Mouse (Mus musculus): Measurements from ENCODE around the gene Pnpla2. TPM values are rescaled to one million over a fixed set of nuclear protein-coding genes. Genes with fewer than 3 reads are reported as not detected.
A peak's percentile ranks its signal among the peaks of the same experiment; 100 is the strongest.

Pnpla2 gene
- polyA plus RNA-seq, 1 experiment from 2014 or later = 82.1 TPM

DNA sequence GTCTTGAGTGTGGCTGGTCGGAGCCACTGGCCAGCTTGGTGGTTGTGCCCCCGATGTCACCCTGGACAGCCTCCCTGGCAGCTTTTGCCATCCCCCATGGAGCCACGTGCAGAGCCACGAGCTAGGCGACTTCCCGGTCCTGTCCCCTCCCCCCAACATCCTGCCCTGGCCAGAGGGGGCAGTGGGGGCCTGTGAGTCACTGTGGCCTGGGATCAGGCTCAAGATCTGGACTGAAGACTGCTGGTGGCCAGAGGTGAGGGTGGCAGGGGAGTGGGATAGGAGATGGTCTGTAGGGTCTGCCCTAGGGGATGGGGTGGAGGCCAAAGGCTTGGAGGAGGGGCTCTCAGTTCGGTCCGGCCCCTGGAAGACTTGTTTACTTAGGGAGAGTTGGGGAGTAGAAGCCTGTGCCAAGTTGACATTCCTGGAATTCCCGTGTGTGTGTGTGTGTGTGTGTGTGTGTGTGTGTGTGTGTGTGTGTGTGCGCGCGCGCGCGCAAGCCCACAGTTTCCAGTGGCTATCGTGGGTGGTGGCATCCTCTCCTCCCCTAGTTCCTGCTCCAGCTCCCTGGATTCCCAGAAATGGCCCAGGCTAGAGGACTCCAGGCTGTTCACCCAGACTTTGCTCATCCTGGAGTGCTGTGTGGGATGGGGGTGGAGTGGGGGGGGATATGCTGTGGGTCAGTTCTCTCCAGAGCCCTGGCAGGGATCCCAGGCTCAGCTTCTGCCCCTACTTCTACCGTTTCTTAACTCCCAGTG is 21.4 kb downstream of the Pnpla2 start:
- Histone ChIP-seq H3K9me3 (ENCODE audit: control insufficient read depth, low read length) (no peaks in the 10 kb centered on the region), H3K27ac (replicated peaks) (peak overlapping the region; percentile 87), H3K4me3 (ENCODE audit: low read depth, low read length) (peak overlapping the region; percentile 80), H3K4me2 (replicated peaks; ENCODE audit: low read depth) (peak overlapping the region; percentile 90), H3K9ac (ENCODE audit: low read length) (peak overlapping the region; percentile 88), H3K27me3 (ENCODE audit: control insufficient read depth, insufficient read depth, low read length) (no peaks in the 10 kb centered on the region), H3K4me1 (replicated peaks; ENCODE audit: control insufficient read depth, insufficient read depth) (peaks cover 16% of the 10 kb centered on the region), H3K36me3 (ENCODE audit: control insufficient read depth, insufficient read depth, low read length) (peaks cover 5% of the 10 kb centered on the region; the same call in 1 of the 2 replicates)
- ATAC-seq (ENCODE audit: low FRiP score, low TSS enrichment) (peak; percentile 76), DNase-seq (ENCODE audit: low spot score) (peak; percentile 84)
- TF ChIP-seq CTCF (IDR thresholded peaks at IDR 0.05; ENCODE audit: low read depth) = peak; percentile 59
- peak; percentile 95 for TF ChIP-seq EP300 (optimal IDR thresholded peaks at IDR 0.05)
- under 1% methylated on average over 11 of the region's 17 CpGs for WGBS

DNA sequence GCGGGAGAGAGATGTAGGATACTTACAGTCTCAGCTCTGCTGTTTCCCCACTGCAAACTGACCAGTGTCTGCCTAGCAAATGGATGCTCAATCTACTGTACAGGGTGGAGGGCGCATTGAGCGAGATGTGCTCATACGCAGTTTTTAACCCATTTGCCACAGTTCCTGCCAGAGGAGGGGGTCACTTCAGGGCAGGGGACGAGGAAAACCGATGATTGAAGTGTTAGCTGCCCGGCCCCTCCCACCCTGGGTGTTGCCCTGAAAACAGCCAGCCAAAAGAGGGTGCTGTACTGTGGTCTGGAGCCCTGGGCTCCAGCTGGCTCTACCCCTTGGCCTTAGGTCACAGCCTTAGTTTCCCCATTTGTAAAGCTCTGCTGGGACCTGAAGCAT is 22.0 kb downstream of the Pnpla2 start:
- TF ChIP-seq CTCF (IDR thresholded peaks at IDR 0.05; ENCODE audit: low read depth) (peak; percentile 43), EP300 (optimal IDR thresholded peaks at IDR 0.05) (no peak)
- peak overlapping the region; percentile 31; the same call in 1 of the 2 replicates for H3K9ac ChIP-seq (ENCODE audit: low read length)
- H3K4me1 ChIP-seq (replicated peaks; ENCODE audit: control insufficient read depth, insufficient read depth) = peaks cover 20% of the 10 kb centered on the region
- 3% methylated on average over 7 of the region's 7 CpGs for WGBS
- DNase-seq (ENCODE audit: low spot score) (peak; percentile 48), ATAC-seq (ENCODE audit: low FRiP score, low TSS enrichment) (peak; percentile 0; the same call in 1 of the 2 replicates)
- H3K27ac ChIP-seq (replicated peaks) = peak overlapping the region; percentile 87
- no peaks in the 10 kb centered on the region for H3K9me3 ChIP-seq (ENCODE audit: control insufficient read depth, low read length)
- peak overlapping the region; percentile 90 for H3K4me2 ChIP-seq (replicated peaks; ENCODE audit: low read depth)
- H3K36me3 ChIP-seq (ENCODE audit: control insufficient read depth, insufficient read depth, low read length) = peaks cover 5% of the 10 kb centered on the region; the same call in 1 of the 2 replicates
- no peaks in the 10 kb centered on the region for H3K27me3 ChIP-seq (ENCODE audit: control insufficient read depth, insufficient read depth, low read length)
- H3K4me3 ChIP-seq (ENCODE audit: low read depth, low read length) = peak overlapping the region; percentile 80

DNA sequence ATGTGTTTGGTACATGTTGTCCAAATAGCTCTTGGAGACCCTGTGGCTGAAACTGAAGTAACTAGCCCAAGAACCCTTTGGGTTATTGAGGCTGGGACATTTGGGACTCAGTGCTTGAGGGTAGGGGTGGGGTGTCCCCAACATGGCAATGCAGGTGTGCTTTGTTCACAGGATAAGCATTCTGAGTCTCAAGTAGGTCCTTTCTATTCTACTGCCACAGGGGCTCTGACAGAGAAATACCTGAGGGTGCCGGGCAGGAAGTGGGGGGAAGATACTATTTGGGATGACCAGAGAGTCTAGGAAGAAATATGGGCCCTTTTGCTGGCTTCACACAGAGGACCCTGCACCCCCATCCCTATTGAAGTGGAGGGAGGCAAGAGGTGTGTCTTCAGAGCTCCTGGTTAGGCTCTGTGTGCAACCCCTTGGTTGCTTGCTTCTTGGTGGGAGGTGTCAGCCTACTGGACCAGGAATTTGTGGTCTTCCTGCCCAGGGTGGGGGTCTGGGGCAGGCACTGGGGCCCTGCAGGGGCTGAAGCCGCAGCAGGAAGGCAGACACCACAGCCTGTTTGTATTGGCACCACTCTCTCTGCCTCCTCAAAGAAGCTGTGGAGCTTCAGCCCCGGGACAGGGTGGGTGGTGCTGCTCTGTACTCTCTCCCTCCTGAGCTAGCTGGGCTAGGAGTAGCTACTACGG is 22.7 kb downstream of the Pnpla2 start:
- H3K4me1 ChIP-seq (replicated peaks; ENCODE audit: control insufficient read depth, insufficient read depth) = peaks cover 22% of the 10 kb centered on the region
- no peak overlapping the region for H3K4me3 ChIP-seq (ENCODE audit: low read depth, low read length)
- WGBS = 21% methylated on average over 4 of the region's 4 CpGs
- peak overlapping the region; percentile 87 for H3K27ac ChIP-seq (replicated peaks)
- no peak for TF ChIP-seq EP300 (optimal IDR thresholded peaks at IDR 0.05)
- TF ChIP-seq CTCF (IDR thresholded peaks at IDR 0.05; ENCODE audit: low read depth) = no peak
- DNase-seq (ENCODE audit: low spot score) (no peak), ATAC-seq (ENCODE audit: low FRiP score, low TSS enrichment) (no peak)
- H3K4me2 ChIP-seq (replicated peaks; ENCODE audit: low read depth) = peak overlapping the region; percentile 90
- H3K27me3 ChIP-seq (ENCODE audit: control insufficient read depth, insufficient read depth, low read length) = no peaks in the 10 kb centered on the region
- peak overlapping the region; percentile 43; the same call in 1 of the 2 replicates for H3K9ac ChIP-seq (ENCODE audit: low read length)
- H3K9me3 ChIP-seq (ENCODE audit: control insufficient read depth, low read length) = no peaks in the 10 kb centered on the region
- H3K36me3 ChIP-seq (ENCODE audit: control insufficient read depth, insufficient read depth, low read length) = no peaks in the 10 kb centered on the region

DNA sequence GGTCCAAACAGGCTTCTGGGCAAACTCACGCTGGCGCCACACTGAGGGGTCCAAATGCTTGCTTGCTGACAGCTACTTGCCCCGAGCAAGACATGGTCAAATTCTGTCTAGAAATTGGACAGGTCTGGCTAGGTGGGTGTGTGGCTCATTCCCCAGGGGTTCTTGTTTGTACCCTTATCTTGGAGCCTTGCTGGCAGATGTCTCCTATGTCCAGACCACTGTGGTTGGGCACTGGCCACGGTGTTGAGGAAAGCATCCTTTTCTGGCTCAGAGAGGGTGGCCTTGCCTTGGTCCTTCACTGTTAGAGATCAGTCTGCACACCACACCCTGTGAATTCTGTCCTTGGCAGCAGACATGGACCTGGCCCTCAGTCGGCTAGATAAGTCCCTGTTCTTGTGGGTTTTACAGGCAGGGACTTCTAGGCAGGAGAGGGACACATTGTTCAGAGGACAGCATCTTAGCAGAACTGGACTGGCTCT is 23.3 kb downstream of the Pnpla2 start:
- no peak overlapping the region for H3K4me3 ChIP-seq (ENCODE audit: low read depth, low read length)
- no peaks in the 10 kb centered on the region for H3K36me3 ChIP-seq (ENCODE audit: control insufficient read depth, insufficient read depth, low read length)
- no peak overlapping the region; the same call in 1 of the 2 replicates for H3K4me2 ChIP-seq (replicated peaks; ENCODE audit: low read depth)
- peaks cover 22% of the 10 kb centered on the region for H3K4me1 ChIP-seq (replicated peaks; ENCODE audit: control insufficient read depth, insufficient read depth)
- no peaks in the 10 kb centered on the region for H3K27me3 ChIP-seq (ENCODE audit: control insufficient read depth, insufficient read depth, low read length)
- ATAC-seq (ENCODE audit: low FRiP score, low TSS enrichment) = no peak
- 0 out of 2 replicates have a peak overlapping the region, but pooled peaks have one; percentile 43 for H3K9ac ChIP-seq (ENCODE audit: low read length)
- H3K27ac ChIP-seq (replicated peaks) = peak overlapping the region; percentile 87; the same call in 1 of the 2 replicates
- no peak for DNase-seq (ENCODE audit: low spot score)
- 43% methylated on average over 5 of the region's 5 CpGs for WGBS
- no peaks in the 10 kb centered on the region for H3K9me3 ChIP-seq (ENCODE audit: control insufficient read depth, low read length)
- TF ChIP-seq EP300 (optimal IDR thresholded peaks at IDR 0.05) = no peak
- no peak for TF ChIP-seq CTCF (IDR thresholded peaks at IDR 0.05; ENCODE audit: low read depth)

DNA sequence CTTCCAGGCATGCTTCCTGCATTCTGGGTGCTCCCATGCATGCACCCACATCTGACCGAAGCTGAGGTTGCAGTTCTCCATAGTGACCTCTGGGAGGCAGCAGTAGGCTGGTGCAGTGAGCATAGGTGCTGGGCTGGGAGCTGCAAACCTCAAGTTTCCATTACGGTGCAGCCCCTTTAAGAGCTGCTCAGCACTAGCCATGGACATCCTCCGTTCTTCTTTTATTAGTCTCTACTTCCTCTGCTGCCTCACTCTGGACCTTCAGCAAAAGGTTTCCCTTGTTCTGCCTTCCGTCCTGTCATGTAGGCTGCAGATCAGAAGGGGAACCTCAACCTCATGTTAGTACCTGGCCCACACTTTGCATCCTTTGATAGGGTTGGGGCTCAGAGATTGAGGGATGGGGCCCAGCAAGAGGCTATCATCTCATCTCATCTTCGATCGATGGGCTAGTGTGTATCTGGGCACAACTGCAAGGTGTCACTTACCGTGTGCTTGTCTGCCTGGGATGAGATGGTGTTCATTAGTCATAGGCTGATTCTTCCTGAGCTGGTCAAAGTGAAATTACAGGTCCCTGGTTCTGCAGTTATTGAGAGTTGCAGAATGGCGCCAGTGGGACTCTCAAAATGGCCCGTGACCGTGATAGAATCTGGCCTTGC is 26.0 kb downstream of the Pnpla2 start:
- peak; percentile 50 for ATAC-seq (ENCODE audit: low FRiP score, low TSS enrichment)
- H3K9me3 ChIP-seq (ENCODE audit: control insufficient read depth, low read length) = no peaks in the 10 kb centered on the region
- H3K4me3 ChIP-seq (ENCODE audit: low read depth, low read length) = peak overlapping the region; percentile 48
- TF ChIP-seq EP300 (optimal IDR thresholded peaks at IDR 0.05) (no peak), CTCF (IDR thresholded peaks at IDR 0.05; ENCODE audit: low read depth) (peak; percentile 95)
- no peaks in the 10 kb centered on the region for H3K36me3 ChIP-seq (ENCODE audit: control insufficient read depth, insufficient read depth, low read length)
- WGBS = 11% methylated on average over 10 of the region's 10 CpGs
- H3K4me1 ChIP-seq (replicated peaks; ENCODE audit: control insufficient read depth, insufficient read depth) = peaks cover 11% of the 10 kb centered on the region
- H3K4me2 ChIP-seq (replicated peaks; ENCODE audit: low read depth) = peak overlapping the region; percentile 91
- peak overlapping the region; percentile 5; the same call in 1 of the 2 replicates for H3K27ac ChIP-seq (replicated peaks)
- no peak overlapping the region for H3K9ac ChIP-seq (ENCODE audit: low read length)
- DNase-seq (ENCODE audit: low spot score) = peak; percentile 69
- no peaks in the 10 kb centered on the region for H3K27me3 ChIP-seq (ENCODE audit: control insufficient read depth, insufficient read depth, low read length)
